Mouse (Mus musculus): ENCODE results near the gene Btg1-ps2. TPM values are rescaled to one million over a fixed set of nuclear protein-coding genes. Genes with fewer than 3 reads are reported as not detected.
"Not testable (repeated sequence)": the region's sequence is repeated elsewhere in the genome, so short reads cannot be mapped to it uniquely, and the experiment has no call there.

Btg1-ps2 gene
- not detected in 2 replicates for polyA plus RNA-seq (2014; fragmentation: Nextera tagmentation; extraction: Ambion mirVana)

DNA sequence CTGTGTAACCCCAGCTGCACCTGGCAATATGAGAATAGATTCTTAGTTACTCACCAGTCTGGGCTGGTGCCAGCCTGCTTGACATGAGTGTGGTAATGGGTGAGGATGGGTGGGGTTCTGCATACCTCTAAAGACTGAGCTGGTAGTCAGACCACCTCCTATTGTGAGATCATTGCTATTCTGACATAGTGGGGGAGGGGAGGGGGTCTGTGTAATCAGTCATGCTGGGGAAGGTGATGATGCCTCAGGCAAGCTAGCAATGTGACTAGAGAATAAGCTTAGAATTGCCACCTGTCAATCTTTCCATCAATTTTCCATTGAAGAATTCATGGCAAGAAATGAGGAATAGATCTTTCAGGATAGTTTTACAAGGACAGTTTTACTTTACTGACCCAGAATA lies at the start of gene Btg1-ps2:
TSS of gene Btg1-ps2 (minus strand) at position 101 of the 400 bp plus-strand sequence.
- ATAC-seq (ENCODE audit: low FRiP score, low TSS enrichment): not testable (repeated sequence)

DNA sequence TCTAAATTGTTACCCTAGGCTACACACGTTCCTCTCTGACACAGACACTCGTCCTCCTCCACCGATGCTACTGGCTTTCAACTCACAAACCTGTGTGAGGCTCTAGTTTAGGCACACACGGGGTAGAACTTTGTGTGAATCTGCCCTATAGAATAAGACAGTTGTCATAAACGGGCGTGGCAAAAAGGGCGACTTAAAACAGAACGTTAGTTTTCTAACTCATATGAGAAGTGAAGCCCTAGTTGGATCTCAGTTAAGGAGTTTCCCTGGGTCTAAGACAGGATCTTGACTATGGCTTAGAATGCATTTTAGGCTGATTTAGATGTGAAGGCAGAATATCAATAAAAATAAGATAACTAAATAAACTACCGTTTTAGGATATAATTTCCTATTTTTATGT lies 42.1 kb upstream of the Btg1-ps2 start, which contains the start of gene Rhox11:
TSS of gene Rhox11 (minus strand) at position 101 of the 400 bp plus-strand sequence.
- 87% methylated on average over 9 of the region's 9 CpGs for WGBS

More for the DNA sequence above, at the start of gene Btg1-ps2:
- H3K9ac ChIP-seq (ENCODE audit: low read depth, low read length); H3K4me3 ChIP-seq (ENCODE audit: low read length); H3K27me3 ChIP-seq (ENCODE audit: control insufficient read depth, insufficient read depth, low read length); H3K27ac ChIP-seq (ENCODE audit: low read depth, low read length); H3K9me3 ChIP-seq (ENCODE audit: control insufficient read depth, low read length); H3K4me1 ChIP-seq (ENCODE audit: control insufficient read depth, insufficient read depth, low read length); H3K4me2 ChIP-seq (replicated peaks; ENCODE audit: low read depth, low read length); H3K36me3 ChIP-seq (ENCODE audit: control insufficient read depth, insufficient read depth, low read length): not testable (repeated sequence)

DNA sequence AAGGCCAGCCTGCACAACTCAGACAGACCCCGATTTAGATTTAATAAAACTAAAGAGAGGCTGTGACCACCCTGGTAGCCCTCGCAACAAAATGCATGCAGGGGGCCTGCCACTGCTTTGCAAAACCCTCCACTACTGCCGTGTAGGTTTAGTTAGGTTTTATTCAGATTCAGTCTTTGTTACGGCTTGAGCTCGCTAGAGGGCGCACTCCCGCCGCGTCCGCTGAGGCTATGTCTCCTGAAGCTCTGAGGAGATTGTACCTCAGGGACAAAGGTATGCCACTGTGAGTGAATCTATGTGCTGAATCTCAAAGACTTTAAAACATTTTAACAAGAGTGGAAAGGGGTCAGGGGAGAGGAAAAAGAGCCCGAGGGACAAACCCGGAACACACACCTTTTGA lies 41.3 kb upstream of the Btg1-ps2 start:
- no peaks in the 10 kb centered on the region for H3K36me3 ChIP-seq (ENCODE audit: control insufficient read depth, insufficient read depth, low read length)
- no peak overlapping the region for H3K4me2 ChIP-seq (replicated peaks; ENCODE audit: low read depth, low read length)
- H3K9me3 ChIP-seq (ENCODE audit: control insufficient read depth, low read length): no peaks in the 10 kb centered on the region
- ATAC-seq (ENCODE audit: low FRiP score, low TSS enrichment): no peak
- H3K4me3 ChIP-seq (ENCODE audit: low read length): no peak overlapping the region
- H3K27ac ChIP-seq (ENCODE audit: low read depth, low read length): no peak overlapping the region
- no peaks in the 10 kb centered on the region for H3K4me1 ChIP-seq (ENCODE audit: control insufficient read depth, insufficient read depth, low read length)
- H3K9ac ChIP-seq (ENCODE audit: low read depth, low read length): no peak overlapping the region
- H3K27me3 ChIP-seq (ENCODE audit: control insufficient read depth, insufficient read depth, low read length): no peaks in the 10 kb centered on the region
- 25% methylated on average over 12 of the region's 12 CpGs for WGBS

More for the DNA sequence above, 42.1 kb upstream of the Btg1-ps2 start, which contains the start of gene Rhox11:
- no peaks in the 10 kb centered on the region for H3K9me3 ChIP-seq (ENCODE audit: control insufficient read depth, low read length)
- H3K27ac ChIP-seq (ENCODE audit: low read depth, low read length): no peak within 1 kb of the TSS
- no peaks in the 10 kb centered on the region for H3K36me3 ChIP-seq (ENCODE audit: control insufficient read depth, insufficient read depth, low read length)
- no peak within 1 kb of the TSS for H3K4me3 ChIP-seq (ENCODE audit: low read length)
- no peak for ATAC-seq (ENCODE audit: low FRiP score, low TSS enrichment)
- no peaks in the 10 kb centered on the region for H3K4me1 ChIP-seq (ENCODE audit: control insufficient read depth, insufficient read depth, low read length)
- no peak within 1 kb of the TSS for H3K9ac ChIP-seq (ENCODE audit: low read depth, low read length)
- no peaks in the 10 kb centered on the region for H3K27me3 ChIP-seq (ENCODE audit: control insufficient read depth, insufficient read depth, low read length)
- H3K4me2 ChIP-seq (replicated peaks; ENCODE audit: low read depth, low read length): no peak within 1 kb of the TSS

DNA sequence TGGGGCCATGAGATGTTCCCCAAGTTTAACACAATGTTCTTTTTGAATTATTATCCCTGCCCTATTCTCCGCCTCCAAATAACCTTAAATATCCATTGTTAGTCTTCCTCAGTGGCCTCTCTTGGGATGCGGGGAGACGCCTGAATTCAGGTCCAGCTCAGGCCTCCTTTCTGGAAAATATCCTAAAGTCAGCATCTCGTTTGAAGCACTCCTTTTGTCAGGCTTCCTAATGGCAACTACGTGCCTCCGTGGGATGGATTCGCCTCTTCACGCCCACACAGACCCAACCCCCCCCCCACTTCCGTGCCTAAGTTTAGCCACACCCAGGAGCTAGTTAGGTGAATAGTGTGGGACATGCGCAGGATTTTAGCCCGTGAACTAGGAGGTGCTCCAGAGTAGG lies 23.3 kb upstream of the Btg1-ps2 start, which contains the start of gene Rhox10:
TSS of gene Rhox10 (plus strand) at position 301 of the 400 bp plus-strand sequence.
- Histone ChIP-seq H3K9ac (ENCODE audit: low read depth, low read length) (no peak within 1 kb of the TSS), H3K4me1 (ENCODE audit: control insufficient read depth, insufficient read depth, low read length) (no peaks in the 10 kb centered on the region), H3K4me2 (replicated peaks; ENCODE audit: low read depth, low read length) (no peak within 1 kb of the TSS), H3K36me3 (ENCODE audit: control insufficient read depth, insufficient read depth, low read length) (no peaks in the 10 kb centered on the region), H3K9me3 (ENCODE audit: control insufficient read depth, low read length) (no peaks in the 10 kb centered on the region), H3K4me3 (ENCODE audit: low read length) (no peak within 1 kb of the TSS), H3K27ac (ENCODE audit: low read depth, low read length) (no peak within 1 kb of the TSS), H3K27me3 (ENCODE audit: control insufficient read depth, insufficient read depth, low read length) (no peaks in the 10 kb centered on the region)
- ATAC-seq (ENCODE audit: low FRiP score, low TSS enrichment): no peak
- 86% methylated on average over 11 of the region's 11 CpGs for WGBS

DNA sequence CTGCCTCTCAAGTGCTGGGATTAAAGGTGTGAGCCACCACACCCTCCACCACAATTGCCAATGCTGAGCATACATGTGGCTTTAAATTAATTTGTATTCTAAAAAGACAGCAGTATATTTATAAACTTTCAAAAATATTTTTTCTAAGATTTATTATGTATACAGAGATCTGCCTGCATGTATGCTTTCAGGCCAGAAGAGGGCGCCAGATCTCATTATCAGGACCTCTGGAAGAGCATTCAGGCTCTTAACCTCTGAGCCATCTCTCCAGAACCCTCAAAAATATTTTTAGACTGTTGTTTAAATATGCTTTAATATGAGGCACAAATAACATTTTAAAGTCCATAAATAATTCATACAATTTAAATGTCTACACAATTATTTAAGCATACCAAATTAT lies 18.6 kb upstream of the Btg1-ps2 start:
- Histone ChIP-seq H3K4me1 (ENCODE audit: control insufficient read depth, insufficient read depth, low read length) (no peaks in the 10 kb centered on the region), H3K9me3 (ENCODE audit: control insufficient read depth, low read length) (no peaks in the 10 kb centered on the region), H3K4me3 (ENCODE audit: low read length) (no peak overlapping the region), H3K27ac (ENCODE audit: low read depth, low read length) (no peak overlapping the region), H3K27me3 (ENCODE audit: control insufficient read depth, insufficient read depth, low read length) (no peaks in the 10 kb centered on the region), H3K4me2 (replicated peaks; ENCODE audit: low read depth, low read length) (no peak overlapping the region), H3K36me3 (ENCODE audit: control insufficient read depth, insufficient read depth, low read length) (no peaks in the 10 kb centered on the region), H3K9ac (ENCODE audit: low read depth, low read length) (no peak overlapping the region)
- 7% methylated on average over 1 of the region's 1 CpGs for WGBS
- ATAC-seq (ENCODE audit: low FRiP score, low TSS enrichment): no peak

DNA sequence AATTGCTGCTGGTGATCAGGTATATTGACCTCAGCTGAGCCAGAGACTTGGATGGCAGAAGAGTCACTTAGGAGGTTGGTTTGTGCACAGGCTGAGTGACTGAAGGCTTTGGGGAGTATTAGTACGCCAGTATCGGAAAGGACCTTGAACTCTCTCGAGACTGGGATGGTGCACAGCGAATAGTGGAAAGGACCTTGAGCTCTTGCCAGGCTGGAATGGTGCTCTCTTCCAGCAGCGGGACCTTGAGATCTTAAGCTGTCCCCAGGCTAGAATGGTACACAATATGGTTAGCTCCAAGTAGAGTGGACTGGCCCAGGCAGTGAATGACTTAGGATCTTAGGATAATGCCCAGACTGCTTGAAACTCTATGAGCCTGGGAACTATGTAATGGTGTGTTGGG lies 3.2 kb downstream of the Btg1-ps2 start:
- H3K4me3 ChIP-seq (ENCODE audit: low read length): no peak overlapping the region
- H3K4me2 ChIP-seq (replicated peaks; ENCODE audit: low read depth, low read length): no peak overlapping the region
- 93% methylated on average over 5 of the region's 5 CpGs for WGBS
- no peaks in the 10 kb centered on the region for H3K36me3 ChIP-seq (ENCODE audit: control insufficient read depth, insufficient read depth, low read length)
- H3K27me3 ChIP-seq (ENCODE audit: control insufficient read depth, insufficient read depth, low read length): no peaks in the 10 kb centered on the region
- H3K4me1 ChIP-seq (ENCODE audit: control insufficient read depth, insufficient read depth, low read length): no peaks in the 10 kb centered on the region
- no peak overlapping the region for H3K27ac ChIP-seq (ENCODE audit: low read depth, low read length)
- H3K9ac ChIP-seq (ENCODE audit: low read depth, low read length): no peak overlapping the region
- no peaks in the 10 kb centered on the region for H3K9me3 ChIP-seq (ENCODE audit: control insufficient read depth, low read length)
- ATAC-seq (ENCODE audit: low FRiP score, low TSS enrichment): no peak

DNA sequence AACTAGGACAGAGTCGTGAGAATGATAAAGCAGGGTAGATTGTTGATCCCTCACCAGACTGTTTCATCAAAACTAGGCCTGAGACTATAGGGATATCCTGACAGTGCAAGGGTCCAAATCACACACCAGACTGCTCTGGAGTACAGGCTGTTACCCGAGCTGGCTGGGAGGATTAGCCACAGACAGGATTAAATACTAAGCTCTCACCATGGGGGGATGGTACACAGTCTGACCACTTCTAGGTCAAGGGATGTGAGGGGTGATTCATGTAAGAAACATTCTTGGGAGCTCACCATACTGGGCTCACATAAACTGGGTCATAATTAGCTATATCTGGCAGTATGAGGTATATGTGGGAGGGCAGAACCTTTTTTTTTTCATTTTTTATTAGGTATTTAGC lies 9.1 kb downstream of the Btg1-ps2 start:
- no peak for ATAC-seq (ENCODE audit: low FRiP score, low TSS enrichment)
- H3K4me1 ChIP-seq (ENCODE audit: control insufficient read depth, insufficient read depth, low read length): no peaks in the 10 kb centered on the region
- H3K4me3 ChIP-seq (ENCODE audit: low read length): no peak overlapping the region

DNA sequence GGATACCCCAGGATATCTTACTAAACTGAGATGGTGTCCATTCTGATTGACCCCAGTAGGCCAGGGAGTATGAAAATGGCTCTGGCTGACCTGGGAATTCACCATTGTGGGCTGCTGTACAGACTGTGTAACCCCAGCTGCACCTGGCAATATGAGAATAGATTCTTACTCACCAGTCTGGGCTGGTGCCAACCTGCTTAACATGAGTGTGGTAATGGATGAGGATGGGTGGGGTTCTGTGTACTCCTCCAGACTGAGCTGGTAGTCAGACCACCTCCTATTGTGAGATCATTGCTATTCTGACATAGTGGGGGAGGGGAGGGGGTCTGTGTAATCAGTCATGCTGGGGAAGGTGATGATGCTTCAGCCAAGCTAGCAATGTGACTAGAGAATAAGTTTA lies 24.3 kb downstream of the Btg1-ps2 start, which contains the start of gene Btg1-ps1:
TSS of gene Btg1-ps1 (minus strand) at position 219 of the 400 bp plus-strand sequence.
- H3K4me1 ChIP-seq (ENCODE audit: control insufficient read depth, insufficient read depth, low read length); ATAC-seq (ENCODE audit: low FRiP score, low TSS enrichment); H3K27me3 ChIP-seq (ENCODE audit: control insufficient read depth, insufficient read depth, low read length): not testable (repeated sequence)

More for the DNA sequence above, 9.1 kb downstream of the Btg1-ps2 start:
- H3K27ac ChIP-seq (ENCODE audit: low read depth, low read length): no peak overlapping the region
- no peaks in the 10 kb centered on the region for H3K9me3 ChIP-seq (ENCODE audit: control insufficient read depth, low read length)
- no peaks in the 10 kb centered on the region for H3K36me3 ChIP-seq (ENCODE audit: control insufficient read depth, insufficient read depth, low read length)
- no peak overlapping the region for H3K9ac ChIP-seq (ENCODE audit: low read depth, low read length)
- H3K4me2 ChIP-seq (replicated peaks; ENCODE audit: low read depth, low read length): no peak overlapping the region
- WGBS: 74% methylated on average over 2 of the region's 2 CpGs
- H3K27me3 ChIP-seq (ENCODE audit: control insufficient read depth, insufficient read depth, low read length): no peaks in the 10 kb centered on the region

DNA sequence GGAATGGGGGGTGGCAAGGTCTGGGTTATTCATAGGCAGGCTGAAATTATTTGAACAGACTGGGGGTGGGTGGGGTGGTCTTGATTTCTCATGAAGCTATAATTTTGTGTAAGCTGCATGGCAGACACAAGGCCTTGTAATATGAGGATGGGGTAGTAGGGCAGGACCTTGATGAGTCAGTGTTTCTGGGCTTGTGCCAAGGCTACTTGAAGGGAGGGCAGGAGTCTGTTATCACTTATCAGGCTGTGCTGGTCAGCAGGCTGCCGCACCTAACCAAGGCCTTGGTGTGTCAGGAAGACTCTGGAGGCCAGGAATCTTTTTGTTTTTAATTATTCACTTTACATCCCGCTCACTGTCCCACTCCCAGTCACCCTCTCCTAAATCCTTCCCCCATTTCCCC lies 34.2 kb downstream of the Btg1-ps2 start:
- H3K9me3 ChIP-seq (ENCODE audit: control insufficient read depth, low read length): no peaks in the 10 kb centered on the region
- H3K9ac ChIP-seq (ENCODE audit: low read depth, low read length): no peak overlapping the region
- H3K27ac ChIP-seq (ENCODE audit: low read depth, low read length): no peak overlapping the region
- H3K4me1 ChIP-seq (ENCODE audit: control insufficient read depth, insufficient read depth, low read length): no peaks in the 10 kb centered on the region
- ATAC-seq (ENCODE audit: low FRiP score, low TSS enrichment): no peak
- H3K4me2 ChIP-seq (replicated peaks; ENCODE audit: low read depth, low read length): no peak overlapping the region
- no peaks in the 10 kb centered on the region for H3K36me3 ChIP-seq (ENCODE audit: control insufficient read depth, insufficient read depth, low read length)
- H3K27me3 ChIP-seq (ENCODE audit: control insufficient read depth, insufficient read depth, low read length): no peaks in the 10 kb centered on the region
- no peak overlapping the region for H3K4me3 ChIP-seq (ENCODE audit: low read length)
- WGBS: 68% methylated on average over 2 of the region's 2 CpGs

More for the DNA sequence above, 24.3 kb downstream of the Btg1-ps2 start, which contains the start of gene Btg1-ps1:
- not testable (repeated sequence) for H3K27ac ChIP-seq (ENCODE audit: low read depth, low read length); H3K9me3 ChIP-seq (ENCODE audit: control insufficient read depth, low read length); H3K9ac ChIP-seq (ENCODE audit: low read depth, low read length); H3K4me2 ChIP-seq (replicated peaks; ENCODE audit: low read depth, low read length); H3K36me3 ChIP-seq (ENCODE audit: control insufficient read depth, insufficient read depth, low read length); H3K4me3 ChIP-seq (ENCODE audit: low read length)
